Mouse (Mus musculus): ENCODE results near the gene Os9. TPM values are rescaled to one million over a fixed set of nuclear protein-coding genes. Genes with fewer than 3 reads are reported as not detected.
A peak's percentile ranks its signal among the peaks of the same experiment; 100 is the strongest.
"Not testable (repeated sequence)": the region's sequence is repeated elsewhere in the genome, so short reads cannot be mapped to it uniquely, and the experiment has no call there.

Os9 gene
- polyA plus RNA-seq, 1 experiment: 87.6 TPM

GRCm38 (mm10) chr10:127134394-127135035 lies 13.6 kb upstream of the Os9 start:
- H3K27ac ChIP-seq (ENCODE audit: insufficient read depth, low read length); H3K4me1 ChIP-seq (ENCODE audit: control insufficient read depth, insufficient read depth, low read length); H3K4me3 ChIP-seq (ENCODE audit: insufficient read depth, low read length): not testable (repeated sequence)
- TF ChIP-seq CTCF (IDR thresholded peaks at IDR 0.05; ENCODE audit: borderline replicate concordance, insufficient read depth, low read length): peak; percentile 25; the same call in 1 of the 2 replicates

DNA sequence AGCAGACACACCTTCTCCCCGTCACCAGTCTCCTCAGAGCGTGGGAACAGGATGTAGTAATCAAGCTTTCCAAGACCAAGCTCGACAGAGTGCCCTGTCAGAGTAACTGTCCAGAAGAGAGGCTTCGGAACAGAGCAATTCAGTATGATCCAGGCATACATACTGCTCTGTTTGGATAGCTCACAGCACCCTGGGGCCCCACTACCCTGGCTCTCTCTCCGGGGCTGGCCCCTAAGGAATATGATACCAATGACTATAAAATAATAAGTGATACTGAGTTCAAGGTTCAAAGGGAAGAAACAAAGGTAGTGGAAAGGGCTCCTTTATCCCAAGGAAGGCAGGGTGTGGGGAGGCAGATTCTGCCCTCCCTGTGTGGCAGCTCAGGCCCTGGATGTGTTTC lies 11.5 kb upstream of the Os9 start:
- peaks cover 10% of the 10 kb centered on the region for H3K4me1 ChIP-seq (ENCODE audit: control insufficient read depth, insufficient read depth, low read length)

DNA sequence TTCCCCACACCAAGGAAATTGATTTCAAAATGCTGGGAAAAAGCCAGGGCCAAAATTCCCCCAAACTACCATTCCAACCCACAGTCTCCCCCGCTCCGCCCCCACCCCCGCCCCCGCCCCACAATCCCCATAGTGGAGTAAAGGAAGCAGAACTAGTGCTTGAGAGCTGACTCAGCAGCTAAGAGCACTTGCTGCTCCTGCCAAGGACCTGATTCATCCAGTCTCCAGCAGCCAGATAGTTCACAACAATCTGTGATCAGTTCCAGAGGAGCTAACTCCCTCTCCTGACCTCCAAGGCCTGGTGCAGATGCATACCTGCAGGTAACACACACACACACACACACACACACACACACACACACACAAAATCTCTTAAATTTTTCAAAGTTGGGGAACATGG lies 8.5 kb upstream of the Os9 start:
- TF ChIP-seq CTCF (IDR thresholded peaks at IDR 0.05; ENCODE audit: borderline replicate concordance, insufficient read depth, low read length): no peak
- TF ChIP-seq POLR2A (IDR thresholded peaks at IDR 0.05; ENCODE audit: low read depth, low read length): no peak
- H3K4me1 ChIP-seq (ENCODE audit: control insufficient read depth, insufficient read depth, low read length): peaks cover 15% of the 10 kb centered on the region
- H3K4me3 ChIP-seq (ENCODE audit: insufficient read depth, low read length): no peak overlapping the region
- H3K27ac ChIP-seq (ENCODE audit: insufficient read depth, low read length): peak overlapping the region; percentile 96

More for the DNA sequence above, 11.5 kb upstream of the Os9 start:
- no peak overlapping the region for H3K4me3 ChIP-seq (ENCODE audit: insufficient read depth, low read length)
- H3K27ac ChIP-seq (ENCODE audit: insufficient read depth, low read length): no peak overlapping the region
- TF ChIP-seq POLR2A (IDR thresholded peaks at IDR 0.05; ENCODE audit: low read depth, low read length): no peak
- no peak for TF ChIP-seq CTCF (IDR thresholded peaks at IDR 0.05; ENCODE audit: borderline replicate concordance, insufficient read depth, low read length)

GRCm38 (mm10) chr10:127127711-127128279 lies 6.9 kb upstream of the Os9 start:
- Histone ChIP-seq H3K4me1 (ENCODE audit: control insufficient read depth, insufficient read depth, low read length) (peaks cover 15% of the 10 kb centered on the region), H3K27ac (ENCODE audit: insufficient read depth, low read length) (peak overlapping the region; percentile 96), H3K4me3 (ENCODE audit: insufficient read depth, low read length) (no peak overlapping the region)
- TF ChIP-seq POLR2A (IDR thresholded peaks at IDR 0.05; ENCODE audit: low read depth, low read length) (no peak), CTCF (IDR thresholded peaks at IDR 0.05; ENCODE audit: borderline replicate concordance, insufficient read depth, low read length) (no peak)

GRCm38 (mm10) chr10:127126579-127126978 lies 5.6 kb upstream of the Os9 start:
- peak overlapping the region; percentile 96 for H3K27ac ChIP-seq (ENCODE audit: insufficient read depth, low read length)

GRCm38 (mm10) chr10:127125210-127126001 lies 4.5 kb upstream of the Os9 start:
- TF ChIP-seq CTCF (IDR thresholded peaks at IDR 0.05; ENCODE audit: borderline replicate concordance, insufficient read depth, low read length) (no peak; the same call in 1 of the 2 replicates), POLR2A (IDR thresholded peaks at IDR 0.05; ENCODE audit: low read depth, low read length) (no peak)

More at GRCm38 (mm10) chr10:127126579-127126978, 5.6 kb upstream of the Os9 start:
- Histone ChIP-seq H3K4me1 (ENCODE audit: control insufficient read depth, insufficient read depth, low read length) (peaks cover 17% of the 10 kb centered on the region), H3K4me3 (ENCODE audit: insufficient read depth, low read length) (no peak overlapping the region)
- TF ChIP-seq CTCF (IDR thresholded peaks at IDR 0.05; ENCODE audit: borderline replicate concordance, insufficient read depth, low read length) (no peak), POLR2A (IDR thresholded peaks at IDR 0.05; ENCODE audit: low read depth, low read length) (no peak)

GRCm38 (mm10) chr10:127123436-127123805 lies 2.5 kb upstream of the Os9 start:
- peaks cover 14% of the 10 kb centered on the region for H3K4me1 ChIP-seq (ENCODE audit: control insufficient read depth, insufficient read depth, low read length)
- TF ChIP-seq CTCF (IDR thresholded peaks at IDR 0.05; ENCODE audit: borderline replicate concordance, insufficient read depth, low read length) (no peak), POLR2A (IDR thresholded peaks at IDR 0.05; ENCODE audit: low read depth, low read length) (no peak)
- H3K27ac ChIP-seq (ENCODE audit: insufficient read depth, low read length): no peak overlapping the region
- no peak overlapping the region for H3K4me3 ChIP-seq (ENCODE audit: insufficient read depth, low read length)

More at GRCm38 (mm10) chr10:127125210-127126001, 4.5 kb upstream of the Os9 start:
- H3K4me1 ChIP-seq (ENCODE audit: control insufficient read depth, insufficient read depth, low read length): peaks cover 17% of the 10 kb centered on the region
- H3K27ac ChIP-seq (ENCODE audit: insufficient read depth, low read length): no peak overlapping the region
- no peak overlapping the region for H3K4me3 ChIP-seq (ENCODE audit: insufficient read depth, low read length)

- no peak overlapping the region for H3K4me3 ChIP-seq (ENCODE audit: insufficient read depth, low read length)
- TF ChIP-seq CTCF (IDR thresholded peaks at IDR 0.05; ENCODE audit: borderline replicate concordance, insufficient read depth, low read length) (no peak), POLR2A (IDR thresholded peaks at IDR 0.05; ENCODE audit: low read depth, low read length) (peak; percentile 91)
- peaks cover 11% of the 10 kb centered on the region for H3K4me1 ChIP-seq (ENCODE audit: control insufficient read depth, insufficient read depth, low read length)
- H3K27ac ChIP-seq (ENCODE audit: insufficient read depth, low read length): no peak overlapping the region
Measured at GRCm38 (mm10) chr10:127122784-127123435, 2.0 kb upstream of the Os9 start.

DNA sequence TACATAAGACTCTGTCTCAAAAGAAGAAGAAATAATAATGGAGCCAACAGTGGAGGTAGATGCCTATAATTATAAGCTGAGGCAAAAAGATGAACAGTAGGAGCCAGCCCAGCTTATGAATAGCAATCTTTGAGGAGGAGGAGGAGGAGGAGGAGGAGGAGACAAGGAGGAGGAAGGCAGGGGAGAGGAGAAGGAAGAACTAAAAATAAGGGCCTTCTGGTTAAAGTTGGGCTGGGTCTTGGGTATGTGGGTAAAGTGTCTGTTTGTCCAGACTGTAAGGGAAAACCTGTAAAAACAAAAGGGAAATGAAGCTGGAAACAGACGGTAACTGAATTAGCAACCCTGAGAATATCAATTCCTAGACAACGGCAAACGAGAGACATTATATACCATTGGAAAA lies 1.1 kb upstream of the Os9 start:
- TF ChIP-seq CTCF (IDR thresholded peaks at IDR 0.05; ENCODE audit: borderline replicate concordance, insufficient read depth, low read length) (no peak), POLR2A (IDR thresholded peaks at IDR 0.05; ENCODE audit: low read depth, low read length) (no peak)
- Histone ChIP-seq H3K4me3 (ENCODE audit: insufficient read depth, low read length) (no peak overlapping the region), H3K27ac (ENCODE audit: insufficient read depth, low read length) (no peak overlapping the region), H3K4me1 (ENCODE audit: control insufficient read depth, insufficient read depth, low read length) (peaks cover 6% of the 10 kb centered on the region; the same call in 1 of the 2 replicates)
